Mouse (Mus musculus): ENCODE measurements around the gene Nr0b2. TPM values are rescaled to one million over a fixed set of nuclear protein-coding genes. Genes with fewer than 3 reads are reported as not detected.

The Nr0b2 gene
- polyA plus RNA-seq, 1 experiment from 2014 or later, result 0.56 TPM

DNA sequence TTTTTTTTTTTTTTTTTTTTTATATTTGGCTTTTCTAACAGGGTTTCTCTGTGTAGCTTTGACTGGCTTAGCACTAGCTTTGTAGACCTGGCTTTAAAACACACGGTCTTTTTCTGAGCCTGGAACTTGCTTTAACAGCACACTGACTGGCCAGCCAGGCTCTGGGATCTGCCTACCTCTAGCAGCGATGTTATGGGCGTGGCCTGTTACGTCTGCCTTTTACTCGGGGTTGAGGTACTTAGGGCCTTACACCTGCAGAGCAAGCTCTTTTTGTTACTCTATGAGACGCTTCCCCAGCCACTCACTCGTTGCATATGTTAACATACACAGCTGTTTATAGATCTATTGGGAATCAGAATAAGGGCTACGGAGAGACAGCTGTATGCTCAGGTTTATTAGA, 14.1 kb downstream of the Nr0b2 start:
- H3K4me2 ChIP-seq, result no peak overlapping the region
- no peak overlapping the region for H3K27ac ChIP-seq
- H3K36me3 ChIP-seq, result no peaks in the 10 kb centered on the region
- no peak overlapping the region for H3K4me3 ChIP-seq
- 23% methylated on average over 8 of the region's 8 CpGs for WGBS (ENCODE audit: insufficient replicate concordance)
- H3K9ac ChIP-seq, result no peak overlapping the region
- no peak for ATAC-seq
- peaks cover 5% of the 10 kb centered on the region for H3K4me1 ChIP-seq
- H3K27me3 ChIP-seq (replicated peaks), result no peaks in the 10 kb centered on the region
- H3K9me3 ChIP-seq (replicated peaks), result no peaks in the 10 kb centered on the region; the same call in 1 of the 2 replicates

- 67% methylated on average over 10 of the region's 10 CpGs for WGBS (ENCODE audit: insufficient replicate concordance)
- Histone ChIP-seq H3K4me2 (no peak overlapping the region; the same call in 1 of the 2 replicates), H3K27me3 (replicated peaks) (no peaks in the 10 kb centered on the region), H3K9ac (no peak overlapping the region), H3K27ac (peak overlapping the region; percentile 50; the same call in 1 of the 2 replicates), H3K9me3 (replicated peaks) (no peaks in the 10 kb centered on the region; the same call in 1 of the 2 replicates), H3K4me1 (peaks cover 15% of the 10 kb centered on the region), H3K4me3 (no peak overlapping the region), H3K36me3 (no peaks in the 10 kb centered on the region)
- no peak for ATAC-seq
Measured at GRCm38 (mm10) chr4:133569291-133570065, 16.3 kb downstream of the Nr0b2 start.

GRCm38 (mm10) chr4:133570066-133570466, 16.9 kb downstream of the Nr0b2 start:
- no peaks in the 10 kb centered on the region for H3K27me3 ChIP-seq (replicated peaks)
- no peak overlapping the region; the same call in 1 of the 2 replicates for H3K4me2 ChIP-seq
- no peak overlapping the region for H3K9ac ChIP-seq
- WGBS (ENCODE audit: insufficient replicate concordance), result 46% methylated on average over 10 of the region's 10 CpGs
- ATAC-seq, result no peak
- H3K4me3 ChIP-seq, result no peak overlapping the region
- H3K9me3 ChIP-seq (replicated peaks), result no peaks in the 10 kb centered on the region
- peak overlapping the region; percentile 50 for H3K27ac ChIP-seq
- peaks cover 18% of the 10 kb centered on the region for H3K4me1 ChIP-seq
- H3K36me3 ChIP-seq, result no peaks in the 10 kb centered on the region

- Histone ChIP-seq H3K27me3 (replicated peaks) (no peaks in the 10 kb centered on the region), H3K27ac (peak within 1 kb of the TSS; percentile 92), H3K36me3 (peaks cover 16% of the 10 kb centered on the region), H3K9me3 (replicated peaks) (no peaks in the 10 kb centered on the region), H3K4me1 (peaks cover 25% of the 10 kb centered on the region), H3K4me3 (peak within 1 kb of the TSS; percentile 96), H3K9ac (peak within 1 kb of the TSS; percentile 89), H3K4me2 (peak within 1 kb of the TSS; percentile 94)
- whole genome bisulfite sequencing (ENCODE audit: insufficient replicate concordance), result 5% methylated on average over 44 of the region's 44 CpGs
- ATAC-seq, result peak; percentile 85
Measured at GRCm38 (mm10) chr4:133574070-133574842, 21.1 kb downstream of the Nr0b2 start, which contains the start of gene Gpatch3. TSS of gene Gpatch3 (plus strand) at chr4:133574745.

GRCm38 (mm10) chr4:133574843-133575202, 21.6 kb downstream of the Nr0b2 start:
- peaks cover 21% of the 10 kb centered on the region for H3K36me3 ChIP-seq
- peak overlapping the region; percentile 96 for H3K4me3 ChIP-seq
- H3K27me3 ChIP-seq (replicated peaks), result no peaks in the 10 kb centered on the region
- H3K4me2 ChIP-seq, result peak overlapping the region; percentile 94
- peak; percentile 54; the same call in 1 of the 2 replicates for ATAC-seq
- H3K9me3 ChIP-seq (replicated peaks), result no peaks in the 10 kb centered on the region
- H3K4me1 ChIP-seq, result peaks cover 25% of the 10 kb centered on the region
- H3K27ac ChIP-seq, result peak overlapping the region; percentile 92
- peak overlapping the region; percentile 89 for H3K9ac ChIP-seq
- WGBS (ENCODE audit: insufficient replicate concordance), result 1% methylated on average over 41 of the region's 41 CpGs

DNA sequence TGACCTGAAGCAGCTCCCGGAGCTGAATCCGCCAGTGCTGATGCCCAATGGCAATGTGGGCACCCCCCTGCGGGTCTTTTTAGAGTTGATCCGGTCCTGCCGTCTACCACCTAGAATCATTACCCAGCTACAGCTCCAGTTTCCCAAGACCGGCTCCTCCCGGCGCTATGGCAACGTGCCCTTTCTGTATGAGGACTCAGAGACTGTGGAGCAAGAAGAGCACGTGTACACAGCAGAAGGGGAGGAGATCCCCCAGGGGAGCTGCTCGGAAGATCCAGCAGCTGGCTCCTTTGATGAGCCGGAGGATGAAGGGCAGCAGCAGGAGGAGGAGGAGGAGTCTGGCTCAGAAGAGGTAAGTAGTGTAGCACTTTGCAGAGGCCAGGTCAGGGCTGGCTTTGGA, 24.8 kb downstream of the Nr0b2 start:
- H3K27me3 ChIP-seq (replicated peaks), result no peaks in the 10 kb centered on the region
- WGBS (ENCODE audit: insufficient replicate concordance), result 83% methylated on average over 12 of the region's 12 CpGs
- H3K36me3 ChIP-seq, result peaks cover 52% of the 10 kb centered on the region
- H3K27ac ChIP-seq, result no peak overlapping the region
- peaks cover 28% of the 10 kb centered on the region for H3K4me1 ChIP-seq
- no peak overlapping the region for H3K9ac ChIP-seq
- no peak for ATAC-seq
- no peak overlapping the region for H3K4me3 ChIP-seq
- H3K9me3 ChIP-seq (replicated peaks), result no peaks in the 10 kb centered on the region
- H3K4me2 ChIP-seq, result no peak overlapping the region

- WGBS (ENCODE audit: insufficient replicate concordance), result 53% methylated on average over 6 of the region's 6 CpGs
- Histone ChIP-seq H3K4me1 (peaks cover 24% of the 10 kb centered on the region), H3K4me3 (peak overlapping the region; percentile 94), H3K27ac (peak overlapping the region; percentile 89), H3K4me2 (peak overlapping the region; percentile 98), H3K9ac (peak overlapping the region; percentile 85), H3K9me3 (replicated peaks) (no peaks in the 10 kb centered on the region), H3K36me3 (peaks cover 73% of the 10 kb centered on the region), H3K27me3 (replicated peaks) (no peaks in the 10 kb centered on the region)
- peak; percentile 48 for ATAC-seq
Measured at GRCm38 (mm10) chr4:133583690-133584058, 30.5 kb downstream of the Nr0b2 start.

DNA sequence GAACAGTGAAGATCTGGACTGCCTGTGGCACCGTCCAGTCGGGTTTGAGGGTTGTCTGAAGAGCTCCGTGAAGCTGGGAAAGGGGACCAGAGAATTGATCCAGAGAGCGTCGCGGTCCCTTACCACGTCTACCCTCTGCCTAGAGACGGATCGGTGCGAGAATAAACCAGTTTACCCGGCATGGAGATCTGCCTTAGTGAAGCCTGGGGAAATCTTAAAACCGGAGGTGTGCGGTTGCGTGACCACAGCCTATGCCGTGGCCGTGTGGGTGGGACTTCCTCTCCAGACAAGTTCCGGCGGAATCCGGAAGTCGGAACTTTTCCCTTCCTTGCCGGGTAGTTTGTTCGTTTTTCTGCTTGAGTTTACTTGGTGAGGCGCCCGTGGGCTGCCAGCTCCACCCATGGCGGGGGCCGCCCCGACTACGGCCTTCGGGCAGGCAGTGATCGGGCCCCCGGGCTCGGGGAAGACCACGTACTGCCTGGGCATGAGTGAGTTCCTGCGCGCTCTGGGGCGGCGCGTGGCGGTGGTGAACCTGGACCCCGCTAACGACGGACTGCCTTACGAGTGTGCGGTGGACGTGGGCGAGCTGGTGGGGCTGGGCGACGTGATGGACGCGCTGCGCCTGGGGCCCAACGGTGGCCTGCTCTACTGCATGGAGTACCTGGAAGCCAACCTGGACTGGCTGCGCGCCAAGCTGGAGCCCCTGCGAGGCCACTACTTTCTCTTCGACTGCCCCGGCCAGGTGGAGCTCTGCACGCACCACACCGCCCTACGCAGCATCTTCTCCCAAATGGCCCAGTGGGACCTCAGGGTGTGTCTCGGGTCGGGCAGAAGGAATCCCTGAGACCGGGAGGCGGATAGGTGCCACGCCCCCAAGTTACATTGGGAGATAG, 31.1 kb downstream of the Nr0b2 start, which contains the start of gene Gpn2:
TSS of gene Gpn2 (plus strand) at position 304 of the 893 bp plus-strand sequence.
- Histone ChIP-seq H3K27me3 (replicated peaks) (no peaks in the 10 kb centered on the region), H3K4me2 (peak within 1 kb of the TSS; percentile 98), H3K36me3 (peaks cover 73% of the 10 kb centered on the region), H3K9ac (peak within 1 kb of the TSS; percentile 85), H3K4me3 (peak within 1 kb of the TSS; percentile 94), H3K27ac (peak within 1 kb of the TSS; percentile 89), H3K4me1 (peaks cover 24% of the 10 kb centered on the region), H3K9me3 (replicated peaks) (no peaks in the 10 kb centered on the region)
- under 1% methylated on average over 65 of the region's 65 CpGs for WGBS (ENCODE audit: insufficient replicate concordance)
- ATAC-seq, result peak; percentile 82

DNA sequence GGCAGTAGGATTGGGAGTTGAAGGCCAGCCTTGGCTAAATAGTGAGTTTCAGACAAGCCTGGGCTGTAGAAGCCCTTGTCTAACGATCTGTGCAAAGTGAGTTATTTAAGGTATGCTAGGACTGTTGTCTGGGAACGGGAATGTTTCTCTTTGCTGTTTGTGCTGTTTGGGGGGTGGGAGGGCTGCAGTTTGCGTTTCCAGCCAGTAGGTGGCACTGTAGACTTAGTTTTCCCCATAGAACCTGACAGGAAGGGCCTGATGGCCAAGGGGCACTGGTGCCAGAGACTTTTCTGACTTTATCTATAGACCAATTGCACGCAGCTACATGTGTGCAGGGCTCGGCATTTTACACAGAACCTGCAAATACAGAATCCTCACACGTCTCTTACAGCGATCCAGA, 39.4 kb downstream of the Nr0b2 start:
- Histone ChIP-seq H3K36me3 (peaks cover 57% of the 10 kb centered on the region), H3K4me2 (no peak overlapping the region)

DNA sequence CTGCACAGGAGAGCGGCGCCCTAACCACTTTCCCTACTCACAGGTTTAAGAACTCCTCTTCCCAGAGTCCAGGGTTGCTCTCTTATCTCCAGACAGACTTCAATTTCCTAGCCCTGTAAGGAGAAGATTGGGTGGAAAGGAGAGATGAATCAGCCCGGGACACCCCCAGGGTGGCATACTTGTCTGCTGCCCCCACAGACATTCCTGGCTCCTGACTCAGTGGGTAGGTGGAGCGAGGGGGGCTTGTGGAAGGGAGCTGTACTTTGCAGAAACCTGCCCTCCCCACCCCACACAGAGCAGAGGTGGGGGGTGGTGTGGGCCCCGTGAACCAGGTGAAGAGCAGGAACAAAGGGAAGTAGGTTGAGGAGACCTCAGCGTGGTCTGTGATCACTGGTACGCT, 42.4 kb downstream of the Nr0b2 start:
- no peak overlapping the region for H3K27ac ChIP-seq
- peaks cover 33% of the 10 kb centered on the region for H3K4me1 ChIP-seq
- H3K4me2 ChIP-seq, result no peak overlapping the region
- H3K4me3 ChIP-seq, result no peak overlapping the region
- no peaks in the 10 kb centered on the region for H3K9me3 ChIP-seq (replicated peaks)
- no peak overlapping the region for H3K9ac ChIP-seq
- WGBS (ENCODE audit: insufficient replicate concordance), result 50% methylated on average over 7 of the region's 7 CpGs
- H3K27me3 ChIP-seq (replicated peaks), result peaks cover 31% of the 10 kb centered on the region
- H3K36me3 ChIP-seq, result peaks cover 27% of the 10 kb centered on the region
- no peak for ATAC-seq

More for the DNA sequence above, 39.4 kb downstream of the Nr0b2 start:
- Histone ChIP-seq H3K9ac (no peak overlapping the region), H3K27me3 (replicated peaks) (0 out of 2 replicates have a peak, but pooled peaks cover 3% of the 10 kb centered on the region), H3K4me1 (peaks cover 10% of the 10 kb centered on the region), H3K27ac (no peak overlapping the region), H3K4me3 (no peak overlapping the region), H3K9me3 (replicated peaks) (no peaks in the 10 kb centered on the region)
- 25% methylated on average over 7 of the region's 7 CpGs for WGBS (ENCODE audit: insufficient replicate concordance)
- ATAC-seq, result peak; percentile 11; the same call in 1 of the 2 replicates

DNA sequence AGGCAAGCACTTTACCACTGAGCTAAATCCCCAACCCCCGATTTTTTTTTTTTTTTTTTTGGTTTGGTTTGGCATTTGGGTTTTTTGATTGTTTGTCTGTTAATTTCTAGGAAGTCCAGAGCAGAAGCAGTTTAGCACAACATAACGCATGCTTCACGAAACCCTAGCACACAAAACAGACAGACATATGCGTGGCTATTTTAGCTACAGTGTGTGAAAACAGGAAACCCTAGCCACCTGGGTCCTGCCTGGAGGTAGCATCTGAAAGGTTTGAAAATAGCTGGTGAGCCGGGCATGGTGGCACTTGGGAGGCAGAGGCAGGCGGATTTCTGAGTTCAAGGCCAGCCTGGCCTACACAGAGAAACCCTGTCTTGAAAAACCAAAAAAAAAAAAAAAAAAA, 42.9 kb downstream of the Nr0b2 start:
- H3K9me3 ChIP-seq (replicated peaks), result no peaks in the 10 kb centered on the region
- H3K27ac ChIP-seq, result no peak overlapping the region
- peaks cover 33% of the 10 kb centered on the region for H3K4me1 ChIP-seq
- H3K27me3 ChIP-seq (replicated peaks), result peaks cover 37% of the 10 kb centered on the region
- no peak overlapping the region for H3K4me2 ChIP-seq
- no peak overlapping the region for H3K9ac ChIP-seq
- WGBS (ENCODE audit: insufficient replicate concordance), result 66% methylated on average over 6 of the region's 6 CpGs
- H3K36me3 ChIP-seq, result peaks cover 22% of the 10 kb centered on the region
- no peak overlapping the region for H3K4me3 ChIP-seq
- ATAC-seq, result no peak

Measured in liver, embryonic 12.5 days (tissue).